Mouse (Mus musculus) heart, embryonic 13.5 days (tissue): ENCODE measurements at regions not wholly inside any gene's neighbourhood (a gene's known extent, or its start where the extent isn't known, plus 50 kb on each side); places are given as distances from the start of the nearest gene placed in this dataset.
A peak's percentile ranks its signal among the peaks of the same experiment; 100 is the strongest.

Experiments
- ATAC-seq: fragments of 200-750 bp; cut with Nextera tagmentation; 2 replicates; pipeline ENCODE4 v1.8.0; 2017; ENCODE audit warnings: moderate TSS enrichment; ENCODE audit not compliant: insufficient number of reproducible peaks, low FRiP score, low TSS enrichment; ENCODE audit errors: extremely low read depth
- H3K27ac ChIP-seq: fragments of 300-500 bp; sonication (generic); replicated peaks from 2 replicates; pipeline ENCODE4 v1.5.1; 2015; ENCODE audit warnings: moderate library complexity, mild to moderate bottlenecking, inconsistent platforms
- H3K27me3 ChIP-seq: fragments of 300-500 bp; sonication (generic); replicated peaks from 2 replicates; pipeline ENCODE4 v1.6.1; 2015; ENCODE audit warnings: mild to moderate bottlenecking, inconsistent platforms
- H3K36me3 ChIP-seq: fragments of 300-500 bp; sonication (generic); 2 replicates; pipeline ENCODE4 v1.6.1; 2015; ENCODE audit warnings: mild to moderate bottlenecking, inconsistent platforms
- H3K4me1 ChIP-seq: fragments of 300-500 bp; sonication (generic); 2 replicates; pipeline ENCODE4 v1.6.1; 2015; ENCODE audit warnings: inconsistent platforms
- H3K4me2 ChIP-seq: fragments of 300-500 bp; sonication (generic); 2 replicates; pipeline ENCODE4 v1.6.1; 2015; ENCODE audit warnings: inconsistent platforms, mild to moderate bottlenecking, moderate library complexity
- H3K4me3 ChIP-seq: fragments of 300-500 bp; sonication (generic); 2 replicates; pipeline ENCODE4 v1.5.1; 2015; ENCODE audit warnings: moderate library complexity, mild to moderate bottlenecking, inconsistent platforms
- H3K9ac ChIP-seq: fragments of 300-500 bp; sonication (generic); 2 replicates; pipeline ENCODE4 v1.6.1; 2015; ENCODE audit warnings: inconsistent platforms, mild to moderate bottlenecking, moderate library complexity
- H3K9me3 ChIP-seq: fragments of 300-500 bp; sonication (generic); 2 replicates; pipeline ENCODE4 v1.6.1; 2016; ENCODE audit warnings: inconsistent platforms
- WGBS: fragments of 180-500 bp; shearing (Covaris S2); methylation state at CpG from one replicate; pipeline ENCODE4 v1.1.7; 2015; ENCODE audit warnings: mixed read lengths; 5-methylcytosine and 5-hydroxymethylcytosine counted together

GRCm38 (mm10) chr5:90164434-90164833 is 59.4 kb downstream of the Cox18 start:
- 42% methylated on average over 8 of the region's 8 CpGs for WGBS
- H3K4me3 ChIP-seq, result no peak overlapping the region
- no peaks in the 10 kb centered on the region for H3K27me3 ChIP-seq
- H3K4me2 ChIP-seq, result no peak overlapping the region
- H3K9ac ChIP-seq, result no peak overlapping the region
- no peak overlapping the region for H3K27ac ChIP-seq
- no peaks in the 10 kb centered on the region for H3K36me3 ChIP-seq
- H3K9me3 ChIP-seq, result no peaks in the 10 kb centered on the region
- peaks cover 14% of the 10 kb centered on the region for H3K4me1 ChIP-seq
- ATAC-seq, result no peak

- Histone ChIP-seq H3K4me2 (no peak overlapping the region), H3K4me1 (peaks cover 14% of the 10 kb centered on the region), H3K36me3 (no peaks in the 10 kb centered on the region), H3K27ac (no peak overlapping the region), H3K27me3 (no peaks in the 10 kb centered on the region), H3K4me3 (no peak overlapping the region), H3K9me3 (no peaks in the 10 kb centered on the region), H3K9ac (no peak overlapping the region)
- 58% methylated on average over 18 of the region's 18 CpGs for WGBS
- ATAC-seq, result no peak
Measured at GRCm38 (mm10) chr5:90163033-90163859, 60.6 kb downstream of the Cox18 start.

- no peaks in the 10 kb centered on the region for H3K27me3 ChIP-seq
- no peak for ATAC-seq
- H3K4me3 ChIP-seq, result no peak overlapping the region
- 67% methylated on average over 4 of the region's 4 CpGs for WGBS
- no peak overlapping the region for H3K9ac ChIP-seq
- no peaks in the 10 kb centered on the region for H3K9me3 ChIP-seq
- H3K27ac ChIP-seq, result no peak overlapping the region
- H3K36me3 ChIP-seq, result no peaks in the 10 kb centered on the region
- H3K4me2 ChIP-seq, result no peak overlapping the region
- peaks cover 12% of the 10 kb centered on the region for H3K4me1 ChIP-seq
Measured at GRCm38 (mm10) chr5:90160281-90160680, 63.5 kb downstream of the Cox18 start.

GRCm38 (mm10) chr5:90156522-90156921 is 67.3 kb downstream of the Cox18 start:
- Histone ChIP-seq H3K9me3 (no peaks in the 10 kb centered on the region), H3K4me3 (no peak overlapping the region), H3K9ac (no peak overlapping the region), H3K4me2 (no peak overlapping the region), H3K4me1 (no peaks in the 10 kb centered on the region), H3K27ac (no peak overlapping the region), H3K27me3 (no peaks in the 10 kb centered on the region), H3K36me3 (no peaks in the 10 kb centered on the region)
- WGBS, result 82% methylated on average over 4 of the region's 4 CpGs
- no peak for ATAC-seq

- 0 out of 2 replicates have a peak overlapping the region, but pooled peaks have one; percentile 3 for H3K4me3 ChIP-seq
- peak overlapping the region; percentile 45 for H3K4me2 ChIP-seq
- 52% methylated on average over 22 of the region's 22 CpGs for WGBS
- peaks cover 12% of the 10 kb centered on the region for H3K4me1 ChIP-seq
- H3K9ac ChIP-seq, result no peak overlapping the region
- no peaks in the 10 kb centered on the region for H3K9me3 ChIP-seq
- peak overlapping the region; percentile 3; the same call in 1 of the 2 replicates for H3K27ac ChIP-seq
- H3K27me3 ChIP-seq, result no peaks in the 10 kb centered on the region
- H3K36me3 ChIP-seq, result no peaks in the 10 kb centered on the region
- ATAC-seq, result no peak
Measured at GRCm38 (mm10) chr5:90149611-90150532, 73.9 kb downstream of the Cox18 start.

GRCm38 (mm10) chr5:90135971-90136370 is 87.8 kb downstream of the Cox18 start:
- Histone ChIP-seq H3K27ac (no peak overlapping the region), H3K4me2 (no peak overlapping the region), H3K27me3 (no peaks in the 10 kb centered on the region), H3K9ac (no peak overlapping the region), H3K9me3 (no peaks in the 10 kb centered on the region), H3K36me3 (no peaks in the 10 kb centered on the region), H3K4me1 (no peaks in the 10 kb centered on the region), H3K4me3 (no peak overlapping the region)
- no peak for ATAC-seq
- WGBS, result 71% methylated on average over 7 of the region's 7 CpGs

GRCm38 (mm10) chr5:90107036-90107435 is 116.8 kb downstream of the Cox18 start:
- H3K36me3 ChIP-seq, result no peaks in the 10 kb centered on the region
- no peak overlapping the region for H3K27ac ChIP-seq
- no peaks in the 10 kb centered on the region for H3K27me3 ChIP-seq
- peaks cover 6% of the 10 kb centered on the region for H3K4me1 ChIP-seq
- no peak overlapping the region for H3K4me3 ChIP-seq
- no peak overlapping the region for H3K4me2 ChIP-seq
- no peak for ATAC-seq
- WGBS, result 81% methylated on average over 1 of the region's 1 CpGs
- no peak overlapping the region for H3K9ac ChIP-seq
- H3K9me3 ChIP-seq, result no peaks in the 10 kb centered on the region

GRCm38 (mm10) chr5:90104672-90105071 is 119.1 kb downstream of the Cox18 start:
- peak overlapping the region; percentile 36 for H3K4me2 ChIP-seq
- 36% methylated on average over 7 of the region's 7 CpGs for WGBS
- H3K9me3 ChIP-seq, result no peaks in the 10 kb centered on the region
- H3K4me3 ChIP-seq, result no peak overlapping the region
- no peaks in the 10 kb centered on the region for H3K27me3 ChIP-seq
- H3K4me1 ChIP-seq, result peaks cover 6% of the 10 kb centered on the region
- ATAC-seq, result no peak; the same call in 1 of the 2 replicates
- no peak overlapping the region; the same call in 1 of the 2 replicates for H3K27ac ChIP-seq
- no peak overlapping the region for H3K9ac ChIP-seq
- no peaks in the 10 kb centered on the region for H3K36me3 ChIP-seq

GRCm38 (mm10) chr5:90088541-90088940 is 135.3 kb downstream of the Cox18 start:
- H3K4me1 ChIP-seq, result no peaks in the 10 kb centered on the region
- H3K4me2 ChIP-seq, result no peak overlapping the region
- no peak for ATAC-seq
- WGBS, result 82% methylated on average over 7 of the region's 7 CpGs
- no peaks in the 10 kb centered on the region for H3K27me3 ChIP-seq
- no peaks in the 10 kb centered on the region for H3K9me3 ChIP-seq
- H3K4me3 ChIP-seq, result no peak overlapping the region
- H3K9ac ChIP-seq, result no peak overlapping the region
- H3K27ac ChIP-seq, result no peak overlapping the region
- no peaks in the 10 kb centered on the region for H3K36me3 ChIP-seq

- no peak overlapping the region for H3K9ac ChIP-seq
- H3K36me3 ChIP-seq, result no peaks in the 10 kb centered on the region
- no peak for ATAC-seq
- H3K27ac ChIP-seq, result no peak overlapping the region
- no peaks in the 10 kb centered on the region for H3K9me3 ChIP-seq
- WGBS, result 73% methylated on average over 6 of the region's 6 CpGs
- no peak overlapping the region for H3K4me2 ChIP-seq
- no peak overlapping the region for H3K4me3 ChIP-seq
- no peaks in the 10 kb centered on the region for H3K27me3 ChIP-seq
- H3K4me1 ChIP-seq, result no peaks in the 10 kb centered on the region
Measured at GRCm38 (mm10) chr5:90086491-90086890, 137.3 kb downstream of the Cox18 start.

- Histone ChIP-seq H3K36me3 (no peaks in the 10 kb centered on the region), H3K4me2 (no peak overlapping the region), H3K9ac (no peak overlapping the region), H3K27ac (no peak overlapping the region), H3K4me3 (no peak overlapping the region), H3K4me1 (no peaks in the 10 kb centered on the region), H3K27me3 (no peaks in the 10 kb centered on the region), H3K9me3 (no peaks in the 10 kb centered on the region)
- no peak for ATAC-seq
- 82% methylated on average over 6 of the region's 6 CpGs for WGBS
Measured at GRCm38 (mm10) chr5:90077025-90077536, 146.7 kb downstream of the Cox18 start.
